Mouse (Mus musculus): ENCODE data around the gene Trit1.

- TF ChIP-seq CTCF (IDR thresholded peaks at IDR 0.05; ENCODE audit: extremely low read depth, insufficient read length, insufficient replicate concordance, low read depth, low read length) (no peak), POLR2A (IDR thresholded peaks at IDR 0.05; ENCODE audit: low read depth, low read length) (no peak)
Measured at GRCm38 (mm10) chr4:123093064-123093776, 76.8 kb downstream of the Trit1 start.
